Comparison of ENCODE assay signal across 11 mouse cellular contexts in genomic region chr4:66450115-66450514, GRCm38 (mm10). TPM values are rescaled to one million over a fixed set of nuclear protein-coding genes. Genes with fewer than 3 reads are reported as not detected.
DNase-seq lines count a peak whose midpoint lies in the region; ATAC-seq lines count a peak whose summit lies in the region.
"Had no signal": no experiment of that assay in that cellular context is flagged by ENCODE, and none has a peak within 500 bp of the region (broad histone marks: within the 10 kb centered on the region; RNA-seq: fewer than 3 reads in every experiment).

No protein-coding gene starts in this region.

- H3K27me3 ChIP-seq in forebrain, embryonic 10.5 days (ENCODE audit: poor library complexity, severe bottlenecking): no peaks in the 10 kb centered on the region
- no peaks in the 10 kb centered on the region for H3K27me3 ChIP-seq in forebrain, embryonic 12.5 days
- no peaks in the 10 kb centered on the region for H3K27me3 ChIP-seq in midbrain, embryonic 14.5 days (ENCODE audit: control insufficient read depth, insufficient read depth, low read length)
- no peaks in the 10 kb centered on the region for H3K27me3 ChIP-seq in midbrain, embryonic 13.5 days
- H3K27me3 ChIP-seq: limb, embryonic 13.5 days had no signal

- H3K27ac ChIP-seq in forebrain, embryonic 10.5 days: no peak overlapping the region
- H3K27ac ChIP-seq in forebrain, embryonic 12.5 days: no peak overlapping the region
- H3K27ac ChIP-seq in midbrain, embryonic 14.5 days (replicated peaks; ENCODE audit: low read depth, low read length): no peak overlapping the region
- H3K27ac ChIP-seq in midbrain, embryonic 13.5 days: no peak overlapping the region
- H3K27ac ChIP-seq: limb, embryonic 13.5 days had no signal

- no peaks in the 10 kb centered on the region for H3K9me3 ChIP-seq in forebrain, embryonic 10.5 days
- H3K9me3 ChIP-seq in forebrain, embryonic 12.5 days: no peaks in the 10 kb centered on the region
- no peaks in the 10 kb centered on the region for H3K9me3 ChIP-seq in midbrain, embryonic 14.5 days (ENCODE audit: control insufficient read depth, low read length)
- no peaks in the 10 kb centered on the region for H3K9me3 ChIP-seq in midbrain, embryonic 13.5 days
- H3K9me3 ChIP-seq: limb, embryonic 13.5 days had no signal

- no peak overlapping the region for H3K4me2 ChIP-seq in forebrain, embryonic 12.5 days
- H3K4me2 ChIP-seq in midbrain, embryonic 14.5 days (ENCODE audit: low read length): no peak overlapping the region
- H3K4me2 ChIP-seq in midbrain, embryonic 13.5 days (replicated peaks): no peak overlapping the region
- H3K4me2 ChIP-seq: limb, embryonic 13.5 days had no signal

- WGBS in forebrain, embryonic 10.5 days: 43% methylated on average over 3 of the region's 3 CpGs
- WGBS in forebrain, embryonic 12.5 days: 48% methylated on average over 3 of the region's 3 CpGs
- WGBS in midbrain, embryonic 14.5 days: 59% methylated on average over 3 of the region's 3 CpGs
- WGBS in midbrain, embryonic 13.5 days: 56% methylated on average over 3 of the region's 3 CpGs

- no peak for ATAC-seq in forebrain, embryonic 12.5 days (ENCODE audit: low FRiP score)
- ATAC-seq in midbrain, embryonic 14.5 days (ENCODE audit: low FRiP score, low TSS enrichment): no peak
- no peak for ATAC-seq in midbrain, embryonic 13.5 days
- no peak for ATAC-seq in granulocyte monocyte progenitor cell, adult 5-6 weeks (replicated peaks; ENCODE audit: poor library complexity, severe bottlenecking)

- H3K4me1 ChIP-seq in forebrain, embryonic 10.5 days: no peaks in the 10 kb centered on the region
- H3K4me1 ChIP-seq in forebrain, embryonic 12.5 days: no peaks in the 10 kb centered on the region
- H3K4me1 ChIP-seq in midbrain, embryonic 14.5 days (ENCODE audit: control insufficient read depth, insufficient read depth, low read length): no peaks in the 10 kb centered on the region
- H3K4me1 ChIP-seq in midbrain, embryonic 13.5 days (replicated peaks): no peaks in the 10 kb centered on the region
- H3K4me1 ChIP-seq: limb, embryonic 13.5 days had no signal

- no peak overlapping the region for H3K4me3 ChIP-seq in forebrain, embryonic 10.5 days
- H3K4me3 ChIP-seq in forebrain, embryonic 12.5 days (replicated peaks): no peak overlapping the region
- H3K4me3 ChIP-seq in midbrain, embryonic 14.5 days (replicated peaks; ENCODE audit: low read depth, low read length): no peak overlapping the region
- no peak overlapping the region for H3K4me3 ChIP-seq in midbrain, embryonic 13.5 days (replicated peaks)
- H3K4me3 ChIP-seq: limb, embryonic 13.5 days; myocyte had no signal

- H3K36me3 ChIP-seq in forebrain, embryonic 10.5 days (replicated peaks): no peaks in the 10 kb centered on the region
- H3K36me3 ChIP-seq in forebrain, embryonic 12.5 days (replicated peaks): no peaks in the 10 kb centered on the region
- no peaks in the 10 kb centered on the region for H3K36me3 ChIP-seq in midbrain, embryonic 14.5 days (ENCODE audit: control insufficient read depth, insufficient read depth, low read length)
- no peaks in the 10 kb centered on the region for H3K36me3 ChIP-seq in midbrain, embryonic 13.5 days
- H3K36me3 ChIP-seq: limb, embryonic 13.5 days had no signal

- peak; percentile 15 for DNase-seq in forebrain, embryonic 10.5 days (ENCODE audit: extremely low spot score, low spot score)
- DNase-seq in midbrain, embryonic 14.5 days: peak; percentile 55
- peak; percentile 10 for DNase-seq in kidney, adult 9 months
- peak; percentile 32 for DNase-seq in yolk sac, embryonic 10.5 days (ENCODE audit: low spot score)
- DNase-seq in ovary, postnatal 14 days (ENCODE audit: low spot score): no peak
- DNase-seq: adrenal gland, adult 8-10 months had no signal

- no peak overlapping the region for H3K9ac ChIP-seq in forebrain, embryonic 12.5 days
- H3K9ac ChIP-seq in midbrain, embryonic 14.5 days (replicated peaks; ENCODE audit: low read length): no peak overlapping the region
- H3K9ac ChIP-seq in midbrain, embryonic 13.5 days (replicated peaks): no peak overlapping the region
- H3K9ac ChIP-seq: limb, embryonic 13.5 days had no signal

RNA-seq across cellular contexts. Expression of gene Astn2, which starts 45.7 kb away (rescaled TPM):
- 0.21 and 0.27 TPM in 2 replicates for polyA plus RNA-seq in forebrain, embryonic 10.5 days (2016; fragmentation: Nextera tagmentation; extraction: Ambion mirVana)
- polyA plus RNA-seq in forebrain, embryonic 12.5 days (2016; fragmentation: Nextera tagmentation; extraction: Ambion mirVana): 1.7 and 1.9 TPM in 2 replicates
- 4.4 and 4.8 TPM in 2 replicates for polyA plus RNA-seq in midbrain, embryonic 14.5 days (2014; fragmentation: Nextera tagmentation; extraction: Ambion mirVana)
- 2.2 and 3.0 TPM in 2 replicates for polyA plus RNA-seq in midbrain, embryonic 13.5 days (2015; fragmentation: Nextera tagmentation; extraction: Ambion mirVana)
- not detected in 2 replicates for total RNA-seq in granulocyte monocyte progenitor cell, adult 5-6 weeks (2014; fragmentation: Nextera tagmentation)
- not detected in 2 replicates for total RNA-seq in granulocyte monocyte progenitor cell, adult 5-6 weeks (2017)
- polyA plus RNA-seq: myocyte had no signal
